Mouse (Mus musculus) stomach, embryonic 14.5 days (tissue): ENCODE results near the gene Rps19. TPM values are rescaled to one million over a fixed set of nuclear protein-coding genes. Genes with fewer than 3 reads are reported as not detected.

Source experiments
- ATAC-seq: fragments of 200-750 bp; cut with Nextera tagmentation; 2 replicates; pipeline ENCODE4 v1.8.0; 2017; ENCODE audit warnings: low read depth, moderate TSS enrichment; ENCODE audit not compliant: insufficient number of reproducible peaks, insufficient read depth, low FRiP score
- H3K27ac ChIP-seq: fragments of 300-500 bp; sonication (generic); 2 replicates; pipeline ENCODE4 v1.5.1; 2014; ENCODE audit warnings: mild to moderate bottlenecking, low read length, moderate library complexity, mixed read lengths
- H3K27me3 ChIP-seq: fragments of 300-500 bp; sonication (generic); 2 replicates; pipeline ENCODE4 v1.6.1; 2014; ENCODE audit warnings: low read length, control low read depth, mixed read lengths; ENCODE audit not compliant: control insufficient read depth, insufficient read depth
- H3K36me3 ChIP-seq: fragments of 300-500 bp; sonication (generic); 2 replicates; pipeline ENCODE4 v1.6.1; 2014; ENCODE audit warnings: mild to moderate bottlenecking, control low read depth, low read length, moderate library complexity, mixed read lengths; ENCODE audit not compliant: control insufficient read depth, insufficient read depth
- H3K4me1 ChIP-seq: fragments of 300-500 bp; sonication (generic); 2 replicates; pipeline ENCODE4 v1.6.1; 2014; ENCODE audit warnings: low read length, control low read depth, mixed read lengths; ENCODE audit not compliant: control insufficient read depth, insufficient read depth
- H3K4me2 ChIP-seq: fragments of 300-500 bp; sonication (generic); replicated peaks from 2 replicates; pipeline ENCODE4 v1.6.1; 2014; ENCODE audit warnings: low read depth, low read length, control low read depth
- H3K4me3 ChIP-seq: fragments of 300-500 bp; sonication (generic); 2 replicates; pipeline ENCODE4 v1.5.1; 2014; ENCODE audit warnings: low read depth, low read length, control low read depth
- H3K9ac ChIP-seq: fragments of 300-500 bp; sonication (generic); replicated peaks from 2 replicates; pipeline ENCODE4 v1.6.1; 2014; ENCODE audit warnings: low read depth, mild to moderate bottlenecking, control low read depth, low read length, moderate library complexity, mixed read lengths
- H3K9me3 ChIP-seq: fragments of 300-500 bp; sonication (generic); 2 replicates; pipeline ENCODE4 v1.6.1; 2016; ENCODE audit warnings: low read depth, low read length, control low read depth; ENCODE audit not compliant: control insufficient read depth
- WGBS: fragments of 180-500 bp; shearing (Covaris S2); extraction: QIAGEN DNeasy Blood & Tissue Kit; methylation state at CpG from one replicate; pipeline ENCODE4 v1.1.7; 2014; 5-methylcytosine and 5-hydroxymethylcytosine counted together
- polyA plus RNA-seq: library from polyadenylated mRNA; unstranded; fragments of >200 nt; fragmentation: Nextera tagmentation; extraction: Ambion mirVana; gene quantifications from 2 replicates; pipeline ENCODE4 v1.2.1, GENCODE M21; 2014

Gene Rps19
- polyA plus RNA-seq, 1 experiment from 2014 or later, result 3,445 TPM

- Histone ChIP-seq H3K27me3 (no peaks in the 10 kb centered on the region), H3K36me3 (peaks cover 54% of the 10 kb centered on the region), H3K4me2 (no peak overlapping the region), H3K4me3 (no peak overlapping the region), H3K9ac (no peak overlapping the region), H3K4me1 (no peaks in the 10 kb centered on the region), H3K27ac (no peak overlapping the region), H3K9me3 (no peaks in the 10 kb centered on the region)
- peak; percentile 12; the same call in 1 of the 2 replicates for ATAC-seq
- 90% methylated on average over 20 of the region's 20 CpGs for WGBS
These were observed 34.7 kb downstream of the Rps19 start for GRCm38 (mm10) chr7:24918763-24919323.

- ATAC-seq, result no peak
- H3K9me3 ChIP-seq, result no peaks in the 10 kb centered on the region
- WGBS, result 89% methylated on average over 9 of the region's 9 CpGs
- H3K27ac ChIP-seq, result no peak overlapping the region
- no peaks in the 10 kb centered on the region for H3K27me3 ChIP-seq
- H3K4me1 ChIP-seq, result no peaks in the 10 kb centered on the region
- no peak overlapping the region for H3K4me2 ChIP-seq
- H3K4me3 ChIP-seq, result no peak overlapping the region
- H3K36me3 ChIP-seq, result peaks cover 61% of the 10 kb centered on the region
- H3K9ac ChIP-seq, result no peak overlapping the region
These were observed 35.6 kb downstream of the Rps19 start for GRCm38 (mm10) chr7:24919728-24920127.

- H3K4me3 ChIP-seq, result no peak overlapping the region
- H3K4me1 ChIP-seq, result no peaks in the 10 kb centered on the region
- no peak overlapping the region for H3K4me2 ChIP-seq
- 50% methylated on average over 6 of the region's 6 CpGs for WGBS
- H3K36me3 ChIP-seq, result peaks cover 9% of the 10 kb centered on the region; the same call in 1 of the 2 replicates
- no peak overlapping the region for H3K9ac ChIP-seq
- no peak for ATAC-seq
- H3K9me3 ChIP-seq, result no peaks in the 10 kb centered on the region
- H3K27me3 ChIP-seq, result peaks cover 48% of the 10 kb centered on the region
- no peak overlapping the region for H3K27ac ChIP-seq
These were observed 46.3 kb downstream of the Rps19 start for GRCm38 (mm10) chr7:24930475-24930874.

- Histone ChIP-seq H3K27ac (no peak overlapping the region), H3K27me3 (peaks cover 48% of the 10 kb centered on the region), H3K4me2 (no peak overlapping the region), H3K36me3 (peaks cover 6% of the 10 kb centered on the region; the same call in 1 of the 2 replicates), H3K9ac (no peak overlapping the region), H3K9me3 (no peaks in the 10 kb centered on the region), H3K4me3 (no peak overlapping the region), H3K4me1 (no peaks in the 10 kb centered on the region)
- ATAC-seq, result no peak
- WGBS, result 0% methylated on average over 14 of the region's 15 CpGs
These were observed 47.5 kb downstream of the Rps19 start for GRCm38 (mm10) chr7:24931651-24932050.

Other genes with a start within 250 kb of the Rps19 start
- gene Lypd3, start 247.8 kb upstream of the Rps19 start, polyA plus RNA-seq, result 9.8 and 13.7 TPM in 2 replicates
- gene Tex101, start 207.7 kb upstream of the Rps19 start, polyA plus RNA-seq, result not detected in 2 replicates
- gene BC049730, start 175.1 kb upstream of the Rps19 start, polyA plus RNA-seq, result not detected in 2 replicates
- gene Gm4763, start 157.5 kb upstream of the Rps19 start, polyA plus RNA-seq, result not detected in 2 replicates
- 0.67 and 1.3 TPM in 2 replicates for gene Cd177, start 124.1 kb upstream of the Rps19 start, polyA plus RNA-seq
- gene Ceacam10, start 107.2 kb upstream of the Rps19 start, polyA plus RNA-seq, result not detected in 2 replicates
- gene Gm9844, start 22.2 kb upstream of the Rps19 start, polyA plus RNA-seq, result 15.6 and 16.7 TPM in 2 replicates
- not detected in 2 replicates for gene Lypd4, start 14.4 kb upstream of the Rps19 start, polyA plus RNA-seq
- not detected in 2 replicates for gene Dmrtc2, start 14.3 kb upstream of the Rps19 start, polyA plus RNA-seq
- 0.33 TPM in 1 of 2 replicates, not detected in the other for gene Cd79a, start 13.0 kb downstream of the Rps19 start, polyA plus RNA-seq
- 88.8 and 89.9 TPM in 2 replicates for gene Arhgef1, start 18.5 kb downstream of the Rps19 start, polyA plus RNA-seq
- not detected in 2 replicates for gene Gm4881, start 60.1 kb downstream of the Rps19 start, polyA plus RNA-seq
- 191 and 198 TPM in 2 replicates for gene Rabac1, start 88.4 kb downstream of the Rps19 start, polyA plus RNA-seq
- 2.8 and 3.2 TPM in 2 replicates for gene Atp1a3, start 121.6 kb downstream of the Rps19 start, polyA plus RNA-seq
- 12.3 and 13.0 TPM in 2 replicates for gene Grik5, start 188.0 kb downstream of the Rps19 start, polyA plus RNA-seq
- 25.9 and 27.9 TPM in 2 replicates for gene Zfp574, start 188.2 kb downstream of the Rps19 start, polyA plus RNA-seq